Mouse (Mus musculus): ENCODE measurements around the gene Tmem128.

The Tmem128 gene

DNA sequence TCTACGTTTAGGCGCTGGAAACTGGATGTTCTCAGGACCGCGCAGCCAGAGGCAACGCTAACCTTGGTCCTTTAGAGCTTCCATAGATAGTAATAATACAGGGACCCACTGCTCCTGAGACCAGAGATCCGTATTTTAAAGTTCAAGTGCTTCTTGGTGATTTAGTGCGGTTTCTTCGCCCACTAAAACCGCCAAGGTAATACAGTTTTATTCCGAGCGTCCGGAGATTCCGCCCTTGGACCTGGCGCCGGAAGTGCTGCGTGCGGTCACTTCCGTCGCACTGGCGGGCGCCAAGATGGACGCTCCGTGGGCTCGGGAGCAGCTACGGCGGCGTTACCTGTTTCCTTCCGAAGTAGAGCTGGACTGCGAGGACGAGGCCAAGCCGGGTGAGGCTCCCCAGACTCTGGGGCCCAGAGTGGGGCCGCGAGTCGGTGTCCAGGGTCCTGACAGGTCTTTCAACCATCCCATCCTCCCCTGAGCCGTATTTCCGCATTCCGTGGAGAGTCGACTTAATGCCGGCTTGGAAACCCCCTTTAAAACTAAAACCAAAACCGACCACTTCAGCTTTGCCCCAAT is at the start of gene Tmem128:
TSS of gene Tmem128 (plus strand) at position 79 of the 576 bp plus-strand sequence.
- DNase-seq (ENCODE audit: low spot score) = peak; percentile 65

DNA sequence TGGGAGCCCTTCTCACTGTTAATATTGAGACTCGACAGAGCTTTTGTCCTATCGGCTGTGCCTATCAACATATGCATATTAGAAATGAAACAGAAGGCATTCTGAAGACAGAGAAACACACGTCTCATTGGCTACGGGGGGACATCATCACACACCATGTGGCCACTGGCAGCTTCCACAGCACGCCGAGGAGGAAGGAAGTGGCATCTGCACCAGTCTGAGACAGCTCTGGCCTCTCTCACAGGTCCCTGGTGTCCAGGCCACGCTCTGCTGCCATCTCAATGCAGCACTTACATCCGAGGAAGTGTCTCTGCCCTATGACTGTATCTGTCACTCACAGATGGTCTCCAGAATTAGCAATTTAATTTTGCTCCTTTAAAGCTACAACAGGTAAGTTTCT is 48.3 kb upstream of the Tmem128 start:
- DNase-seq (ENCODE audit: low spot score) = no peak

DNA sequence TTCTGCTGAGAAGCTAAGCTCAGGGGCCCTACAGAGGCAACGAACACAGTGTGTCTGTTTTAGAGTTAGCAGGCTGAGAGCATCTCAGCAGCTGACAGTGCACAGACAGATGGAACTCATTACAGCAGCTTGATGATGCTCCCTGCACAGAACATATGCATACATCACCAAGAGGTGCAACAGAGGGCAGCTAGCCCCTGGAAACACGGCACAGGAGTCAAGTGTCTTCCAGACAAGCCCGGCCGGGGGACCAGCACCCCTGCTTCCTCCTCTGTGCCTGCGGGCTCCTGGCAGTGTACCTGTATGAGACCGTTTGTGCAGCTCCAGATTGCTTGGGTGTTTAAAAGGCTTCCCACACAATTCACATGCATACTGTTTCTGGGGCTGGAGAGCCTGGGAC is 47.0 kb upstream of the Tmem128 start:
- no peak for DNase-seq (ENCODE audit: low spot score)

DNA sequence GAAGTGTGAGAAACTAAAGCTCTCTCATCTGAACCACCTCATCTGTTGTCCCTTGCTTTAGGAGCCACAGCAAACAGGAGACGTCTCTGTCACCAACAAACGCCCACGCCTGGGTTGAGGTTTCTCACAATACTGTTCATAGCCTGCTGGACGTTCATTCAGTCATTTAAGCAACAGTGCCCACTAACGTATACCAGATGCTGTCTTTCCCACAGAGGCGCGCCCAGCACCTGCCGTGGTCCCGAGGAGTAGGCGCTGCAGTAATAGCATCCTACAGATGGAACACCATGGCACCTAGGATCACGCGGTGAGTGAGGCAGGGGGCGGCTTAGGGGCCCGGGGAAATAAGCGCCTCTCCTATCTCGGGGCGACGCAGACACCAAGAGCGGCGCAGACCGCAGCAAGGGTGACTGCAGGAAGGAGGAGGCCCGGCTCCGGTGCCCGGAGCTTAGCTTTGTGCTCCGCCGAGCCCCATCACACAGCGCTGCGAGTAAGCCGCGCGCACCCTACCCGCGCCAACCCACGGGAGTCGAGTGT is 40.1 kb upstream of the Tmem128 start:
- no peak for DNase-seq (ENCODE audit: low spot score)

DNA sequence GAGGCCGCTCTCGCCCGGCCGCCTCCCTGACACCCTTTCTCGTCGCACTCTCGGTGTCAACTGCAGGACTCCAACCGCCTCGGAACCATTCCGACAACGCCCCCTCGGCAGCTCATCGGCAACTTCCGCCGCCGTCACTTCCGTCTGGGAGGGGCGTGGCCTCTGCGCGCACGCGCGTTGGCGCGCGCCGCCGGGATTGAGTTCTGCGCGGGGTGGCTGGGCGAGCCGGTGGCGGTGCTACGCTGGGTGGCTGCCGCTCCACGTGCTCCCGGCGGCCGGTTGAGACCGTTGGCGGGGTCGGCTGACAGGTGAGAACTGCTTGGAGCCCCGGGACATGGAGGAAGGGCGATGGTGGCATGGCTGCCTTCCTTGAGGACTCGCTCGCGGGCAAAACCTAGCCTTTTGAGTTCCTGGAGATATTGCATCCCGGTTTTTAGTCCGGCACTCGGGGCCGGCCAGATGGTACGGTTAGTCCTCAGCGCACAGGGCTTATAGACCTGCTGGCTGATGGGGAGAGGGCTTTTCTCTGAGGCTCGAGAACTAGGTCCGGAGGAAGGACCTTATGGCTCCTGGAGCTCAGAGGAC is 39.6 kb upstream of the Tmem128 start, which contains the start of the genes Zbtb49 and Lyar:
TSS of gene Zbtb49 (minus strand) at position 130 of the 585 bp plus-strand sequence.
TSS of gene Lyar (plus strand) at position 143 of the 585 bp plus-strand sequence.
- DNase-seq (ENCODE audit: low spot score) = peak; percentile 98

DNA sequence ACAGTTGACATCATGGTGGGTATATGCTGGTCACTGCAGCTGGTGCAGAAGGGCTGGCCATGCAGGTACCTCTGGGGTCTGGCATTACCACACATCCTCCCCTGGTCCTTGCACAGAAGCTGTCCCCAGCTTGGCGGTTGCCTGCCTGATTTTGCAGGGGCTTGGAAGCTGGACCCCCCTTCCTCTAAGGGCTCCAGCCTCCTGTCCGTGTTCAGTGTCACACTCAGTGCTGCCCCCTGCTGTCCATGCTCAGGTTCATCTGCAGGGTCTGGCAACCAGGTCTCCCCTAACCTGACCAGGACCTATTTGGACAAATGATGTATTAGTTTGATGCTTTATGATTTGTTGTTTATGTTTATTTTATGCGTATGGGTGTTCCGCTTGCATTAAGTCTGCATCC is 24.6 kb upstream of the Tmem128 start:
- peak; percentile 39 for DNase-seq (ENCODE audit: low spot score)

DNA sequence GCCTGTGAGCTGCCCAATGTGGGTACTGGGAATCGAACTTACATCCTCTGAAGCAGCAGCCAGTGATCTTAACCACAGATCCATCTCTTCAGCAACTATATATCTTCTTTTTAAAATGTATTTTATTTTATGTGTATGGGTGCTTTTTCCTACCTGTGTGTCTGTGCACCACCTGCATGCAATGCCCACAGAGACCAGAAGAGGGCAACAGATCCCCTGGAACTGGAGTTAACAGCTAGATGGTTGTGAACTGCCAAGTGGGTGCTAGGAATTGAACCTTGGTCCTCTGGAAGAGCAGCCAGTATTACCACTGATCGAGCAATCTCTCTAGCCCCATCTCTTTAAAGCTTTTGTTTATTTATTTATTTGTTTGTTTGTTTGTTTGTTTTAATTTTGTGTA is 23.4 kb upstream of the Tmem128 start:
- DNase-seq (ENCODE audit: low spot score) = no peak

DNA sequence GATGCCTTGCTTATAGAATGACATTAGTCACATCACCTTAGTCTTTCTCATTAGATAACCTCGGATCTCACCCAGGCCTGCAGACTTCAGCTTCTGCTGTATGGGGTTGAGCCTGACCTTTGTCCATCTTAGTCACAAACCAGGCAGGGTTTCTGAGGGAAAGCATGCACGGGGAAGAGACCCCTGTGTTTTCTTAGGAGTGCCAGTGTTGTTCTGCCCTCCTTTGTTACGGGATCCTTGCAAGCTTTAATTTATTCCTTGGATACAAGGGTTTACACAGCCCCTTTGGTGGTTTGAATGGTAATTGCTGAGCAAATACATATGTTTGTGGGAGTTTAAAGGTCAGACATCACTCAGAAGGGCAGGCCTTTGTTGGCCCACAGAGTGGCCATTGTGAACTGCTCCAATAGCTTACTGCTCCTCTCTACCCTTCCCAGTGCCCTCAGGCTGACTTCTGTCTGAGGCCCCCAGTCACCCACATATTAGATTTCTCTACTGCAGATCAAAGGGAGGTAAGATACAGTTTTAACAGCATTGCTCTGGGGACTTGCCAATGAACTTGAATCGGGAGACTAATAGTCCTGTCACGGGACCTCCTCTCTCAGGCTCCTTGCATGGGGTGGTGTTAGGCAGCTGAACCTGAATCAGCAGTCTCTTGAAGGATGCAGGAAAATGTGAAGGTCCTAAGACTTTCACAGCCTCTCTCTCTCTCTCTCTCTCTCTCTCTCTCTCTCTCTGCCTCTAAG is 19.1 kb upstream of the Tmem128 start:
- no peak for DNase-seq (ENCODE audit: low spot score)

DNA sequence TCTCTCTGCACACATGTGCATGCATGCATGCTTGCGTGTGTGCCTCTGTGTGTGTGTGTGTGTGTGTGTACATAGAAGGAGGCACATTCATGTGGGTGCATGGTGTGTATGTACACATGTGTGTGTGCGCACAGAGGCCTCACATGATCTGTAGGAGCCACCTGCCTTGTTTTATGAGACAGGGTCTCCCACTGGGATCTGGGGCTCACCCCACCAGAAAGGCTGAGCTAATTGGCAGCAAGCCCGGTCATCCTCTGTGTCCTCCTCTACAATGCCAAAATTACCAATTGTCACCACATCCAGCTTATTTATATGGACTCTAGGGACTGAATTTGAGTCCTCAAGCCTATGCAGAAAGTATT is 18.5 kb upstream of the Tmem128 start:
- no peak for DNase-seq (ENCODE audit: low spot score)

DNA sequence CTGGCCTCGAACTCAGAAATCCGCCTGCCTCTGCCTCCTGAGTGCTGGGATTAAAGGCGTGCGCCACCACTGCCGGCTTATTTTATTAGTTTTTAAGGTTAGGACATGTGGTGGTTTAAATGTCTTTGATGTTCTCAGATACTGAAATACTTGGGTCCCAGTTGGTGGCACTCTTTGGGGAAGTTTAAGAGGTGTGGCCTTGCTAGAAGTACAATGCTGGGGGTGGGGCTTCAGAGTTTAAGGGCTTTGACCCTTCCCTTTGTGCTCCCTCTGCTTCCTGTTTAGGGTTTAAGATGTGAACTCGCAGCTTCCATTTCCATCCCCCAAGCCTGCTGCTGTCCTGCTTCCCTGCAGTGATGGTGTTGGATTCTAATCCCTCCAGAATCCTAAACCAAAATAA is 18.0 kb upstream of the Tmem128 start:
- no peak for DNase-seq (ENCODE audit: low spot score)

DNA sequence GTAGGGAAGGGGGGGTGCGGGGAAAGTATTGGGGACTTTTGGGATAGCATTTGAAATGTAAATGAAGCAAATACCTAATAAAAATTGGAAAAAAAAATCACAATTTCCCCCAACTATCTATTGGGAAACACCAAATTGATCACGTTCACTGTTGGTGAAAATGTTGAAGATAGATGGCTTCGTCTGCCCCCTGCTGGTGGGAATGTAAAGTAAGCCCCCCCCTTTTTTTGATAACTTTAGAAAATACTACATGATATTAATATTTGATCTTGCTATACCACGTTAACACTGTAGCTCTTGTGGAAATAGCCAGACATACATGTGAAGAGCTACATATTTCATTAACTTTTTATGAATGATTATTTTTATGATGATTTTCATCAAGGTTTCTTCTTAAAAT is 4.8 kb upstream of the Tmem128 start:
- DNase-seq (ENCODE audit: low spot score) = no peak

DNA sequence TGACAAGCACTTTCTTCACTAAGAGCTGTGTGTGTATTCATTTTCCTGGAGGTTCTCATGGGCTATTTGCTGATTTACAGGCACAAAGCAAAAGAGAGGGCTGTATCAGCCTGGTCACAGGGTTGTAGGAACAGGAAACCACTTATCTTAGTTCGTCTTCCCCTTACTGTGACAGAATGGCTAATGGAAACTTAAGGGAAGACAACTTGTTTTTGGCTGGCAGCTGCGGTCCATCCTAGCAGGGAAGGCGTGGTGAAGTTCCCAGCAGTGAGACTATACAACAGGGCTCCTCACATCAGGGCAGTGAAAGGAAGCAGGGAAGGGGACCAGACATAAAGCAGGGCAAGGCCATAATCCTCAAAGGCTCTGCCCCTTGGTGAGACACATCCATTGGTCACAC is 4.3 kb upstream of the Tmem128 start:
- no peak for DNase-seq (ENCODE audit: low spot score)

DNA sequence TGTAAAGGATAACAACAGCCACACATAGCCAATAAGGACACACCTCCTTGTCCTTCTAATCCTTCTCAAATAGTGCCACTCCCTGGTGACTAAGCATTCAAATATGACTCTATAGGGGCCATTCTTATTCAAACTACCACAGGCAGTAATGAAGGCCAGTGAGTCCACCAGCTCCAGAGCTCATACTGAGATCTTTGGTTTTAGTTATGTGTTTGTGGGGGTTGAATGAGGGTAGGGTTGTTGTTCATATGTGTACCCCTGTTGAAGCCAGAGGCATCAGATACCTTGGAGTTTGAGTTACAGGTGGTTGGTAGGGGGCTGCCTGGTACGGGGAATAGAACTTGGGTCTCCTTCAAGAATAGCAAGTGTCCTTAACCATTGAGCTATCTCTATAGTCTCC is 3.4 kb upstream of the Tmem128 start:
- DNase-seq (ENCODE audit: low spot score) = no peak

DNA sequence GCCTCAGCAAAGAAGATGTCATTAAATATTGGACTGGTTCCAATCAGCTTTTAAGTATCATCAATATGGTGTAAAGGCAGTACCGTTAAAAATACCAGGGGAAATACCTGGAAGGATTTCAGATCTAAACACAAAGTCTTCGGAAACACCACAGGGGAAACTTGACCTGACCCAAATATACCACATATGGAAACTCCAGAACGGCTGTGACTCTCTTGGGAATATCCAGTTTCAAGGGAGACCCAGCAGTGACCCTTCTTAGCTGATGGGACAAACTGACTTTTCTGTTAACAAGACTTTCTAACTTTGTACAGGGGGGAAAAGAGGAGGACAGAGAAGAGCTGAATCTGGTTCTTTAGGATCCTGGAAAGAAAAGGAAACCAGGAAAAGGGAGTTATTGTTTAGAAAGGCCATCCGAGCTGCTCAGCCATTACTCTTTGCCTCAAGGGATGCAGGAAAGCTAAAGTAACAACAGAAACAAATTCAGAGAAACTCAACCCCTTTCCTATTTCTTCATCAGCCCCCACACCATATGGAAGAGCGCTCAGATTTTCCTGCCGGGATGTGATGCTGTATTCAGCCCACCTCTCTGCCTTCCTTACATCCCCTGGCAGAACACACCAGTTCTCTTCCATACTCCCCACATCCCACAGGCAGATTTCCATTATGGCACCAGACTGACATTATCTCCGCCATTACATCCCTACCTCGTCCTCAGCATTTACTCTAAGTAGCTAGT is 1.8 kb upstream of the Tmem128 start:
- DNase-seq (ENCODE audit: low spot score) = no peak

DNA sequence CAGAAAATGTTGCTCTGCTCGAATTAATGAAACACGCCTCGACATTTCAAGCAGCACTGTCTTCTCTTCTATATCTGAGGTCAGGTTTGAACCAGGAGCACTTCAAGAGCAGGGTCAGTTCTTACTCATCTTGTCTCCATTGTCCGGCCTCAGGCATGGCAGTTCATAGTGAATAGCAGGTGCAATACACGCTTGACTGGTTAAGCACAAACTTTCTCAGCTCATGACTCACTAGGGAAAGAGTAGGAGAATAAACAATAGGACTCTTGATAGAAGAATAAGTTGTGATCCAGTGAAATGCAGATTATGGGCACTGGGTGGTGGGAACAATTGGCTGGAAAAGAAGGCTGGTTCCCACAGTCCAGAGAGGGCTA is 1.2 kb upstream of the Tmem128 start:
- no peak for DNase-seq (ENCODE audit: low spot score)

DNA sequence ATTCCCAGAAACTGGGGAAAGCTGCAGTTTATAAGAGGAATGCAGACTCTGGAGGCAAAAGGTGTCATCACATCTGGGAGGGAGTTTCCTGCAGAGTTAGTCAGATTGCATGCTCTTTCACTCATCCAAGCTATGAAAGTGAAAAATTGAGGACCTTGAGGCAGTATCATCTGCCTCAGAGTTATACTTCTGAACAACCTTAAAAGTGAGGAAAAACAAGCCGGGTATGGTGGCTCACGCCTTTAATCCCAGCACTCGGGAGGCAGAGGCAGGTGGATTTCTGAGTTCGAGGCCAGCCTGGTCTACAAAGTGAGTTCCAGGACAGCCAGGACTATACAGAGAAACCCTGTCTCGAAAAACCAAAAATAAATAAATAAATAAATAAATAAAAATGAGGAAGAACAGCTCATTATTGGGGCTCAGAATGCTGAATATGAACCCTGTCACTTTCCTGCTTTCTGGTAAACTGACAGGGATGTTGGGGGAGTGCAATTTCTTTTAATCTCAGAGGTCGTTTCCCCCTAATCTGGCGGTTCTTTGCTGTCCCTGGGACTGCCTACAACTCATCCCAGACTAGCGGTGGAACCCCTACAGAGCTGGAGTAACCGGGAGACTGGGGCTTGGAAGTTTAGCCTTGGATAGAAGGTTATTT is 404 bp upstream of the Tmem128 start:
- no peak for DNase-seq (ENCODE audit: low spot score)

DNA sequence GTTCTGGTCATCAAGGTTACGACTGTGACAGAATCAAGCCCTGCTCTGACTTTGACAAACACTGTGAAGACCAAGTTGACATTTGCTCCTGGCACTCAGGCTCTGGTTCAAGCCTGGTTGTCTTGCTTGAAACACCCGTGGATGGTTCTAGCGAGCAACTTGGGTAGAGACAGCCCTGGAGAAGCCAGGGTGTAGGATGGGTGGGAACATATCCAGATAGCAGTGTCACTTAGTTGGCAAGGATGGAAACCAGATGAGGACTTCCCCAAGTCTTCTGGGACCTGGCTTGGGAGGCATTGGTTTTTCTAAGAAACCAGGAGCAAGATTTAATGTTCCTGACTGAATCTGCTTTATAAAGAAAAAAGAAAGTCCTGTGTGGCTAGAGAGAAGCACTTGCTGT is 11.0 kb downstream of the Tmem128 start:
- no peak for DNase-seq (ENCODE audit: low spot score)

DNA sequence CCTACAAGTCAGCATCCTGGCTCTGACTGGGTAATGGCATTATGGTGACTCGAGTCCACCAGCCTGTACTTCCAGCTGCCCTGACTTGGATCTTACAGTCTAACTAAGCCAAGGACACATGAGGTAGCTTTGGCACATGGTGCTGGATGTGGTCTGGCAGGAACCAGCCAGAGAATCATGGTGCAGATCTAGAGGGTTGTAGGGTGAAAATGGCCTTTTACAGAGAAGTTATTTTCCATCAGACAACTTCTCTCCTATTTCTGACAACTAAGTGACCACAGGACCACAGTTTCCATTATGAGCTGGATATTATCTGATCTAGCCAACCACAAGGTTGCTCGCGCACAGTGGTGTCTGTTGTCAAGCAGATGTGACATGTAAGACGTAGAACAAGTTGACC is 13.8 kb downstream of the Tmem128 start:
- DNase-seq (ENCODE audit: low spot score) = no peak

DNA sequence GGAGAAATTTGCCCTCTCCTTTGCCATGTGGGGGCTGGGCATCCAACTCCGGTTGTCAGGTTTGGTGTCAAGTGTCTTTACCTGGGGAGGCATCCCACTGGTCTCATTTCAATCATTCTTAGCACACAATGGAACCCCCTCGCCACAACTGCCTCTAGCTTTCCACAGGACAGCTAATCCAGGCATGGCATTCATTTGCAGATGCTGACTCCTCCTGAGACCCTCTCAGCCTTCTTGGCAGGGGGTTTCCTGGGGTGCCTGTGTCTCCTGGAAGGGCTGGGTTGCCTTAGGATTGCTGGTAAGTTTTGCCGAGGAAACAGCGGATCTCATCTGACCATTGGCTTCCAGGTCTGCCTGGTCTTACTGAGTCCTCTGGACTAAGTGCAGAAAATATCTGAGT is 15.8 kb downstream of the Tmem128 start, which contains the start of gene Otop1:
TSS of gene Otop1 (plus strand) at position 202 of the 400 bp plus-strand sequence.
- no peak for DNase-seq (ENCODE audit: low spot score)

DNA sequence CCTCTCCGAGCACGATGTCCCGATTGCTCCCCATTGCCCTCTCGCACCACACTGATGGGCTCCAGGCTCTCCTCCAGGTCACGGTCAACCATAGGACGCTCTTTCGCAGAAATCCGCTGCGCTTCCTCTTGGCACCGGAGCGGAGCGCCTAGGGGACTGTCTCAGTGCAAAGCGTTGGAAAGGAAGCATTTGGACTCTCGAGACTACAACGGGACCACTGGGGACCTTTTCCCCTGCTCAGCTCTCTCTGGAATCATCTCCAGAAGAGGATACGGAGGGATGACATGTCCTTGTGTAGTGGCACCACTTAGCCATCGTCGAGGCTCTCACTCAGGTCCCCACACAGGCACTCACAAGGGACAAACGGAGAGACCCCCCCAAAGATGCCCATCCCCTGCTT is 16.5 kb downstream of the Tmem128 start:
- DNase-seq (ENCODE audit: low spot score) = no peak

DNA sequence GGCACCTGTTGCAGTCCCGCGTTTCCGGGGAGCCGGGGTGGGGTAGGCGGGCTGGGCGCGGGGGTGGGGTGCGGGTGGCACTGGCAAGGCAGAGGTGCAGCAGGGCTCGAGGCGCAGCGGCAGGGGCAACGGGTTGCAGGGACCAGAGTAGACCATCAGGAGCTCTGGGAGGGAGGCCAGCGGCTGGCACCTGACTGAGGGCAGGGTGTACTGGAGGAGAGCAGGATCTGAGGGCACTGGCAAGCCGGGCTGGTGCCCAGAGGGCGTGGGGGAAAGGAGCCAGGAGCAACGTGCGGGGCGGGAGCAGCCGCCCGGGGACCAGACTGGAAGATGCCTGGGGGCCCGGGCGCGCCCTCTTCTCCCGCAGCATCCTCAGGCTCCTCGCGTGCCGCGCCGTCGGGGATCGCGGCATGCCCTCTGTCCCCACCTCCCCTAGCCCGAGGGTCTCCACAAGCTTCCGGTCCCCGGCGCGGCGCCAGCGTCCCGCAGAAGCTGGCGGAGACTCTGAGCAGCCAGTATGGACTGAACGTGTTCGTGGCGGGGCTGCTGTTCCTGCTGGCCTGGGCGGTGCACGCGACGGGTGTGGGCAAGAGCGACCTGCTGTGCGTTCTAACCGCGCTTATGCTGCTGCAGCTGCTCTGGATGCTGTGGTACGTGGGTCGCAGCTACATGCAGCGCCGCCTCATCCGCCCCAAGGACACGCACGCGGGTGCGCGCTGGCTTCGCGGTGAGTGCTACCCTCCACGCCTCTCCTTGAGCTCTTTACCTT is 17.3 kb downstream of the Tmem128 start:
- no peak for DNase-seq (ENCODE audit: low spot score)
